Mouse (Mus musculus) stomach, embryonic 16.5 days (tissue): ENCODE measurements around the gene Klc1. TPM values are rescaled to one million over a fixed set of nuclear protein-coding genes. Genes with fewer than 3 reads are reported as not detected.
A peak's percentile ranks its signal among the peaks of the same experiment; 100 is the strongest.

Experiments used
- ATAC-seq: fragments of 200-750 bp; cut with Nextera tagmentation; 2 replicates; pipeline ENCODE4 v1.8.0; 2017; ENCODE audit warnings: moderate number of reproducible peaks, moderate TSS enrichment; ENCODE audit not compliant: insufficient read depth, low FRiP score
- H3K27ac ChIP-seq: fragments of 300-500 bp; sonication (generic); 2 replicates; pipeline ENCODE4 v1.5.1; 2014; ENCODE audit warnings: low read length
- H3K27me3 ChIP-seq: fragments of 300-500 bp; sonication (generic); 2 replicates; pipeline ENCODE4 v1.6.1; 2014; ENCODE audit warnings: low read length, control low read depth, mixed read lengths; ENCODE audit not compliant: control insufficient read depth, insufficient read depth
- H3K36me3 ChIP-seq: fragments of 300-500 bp; sonication (generic); 2 replicates; pipeline ENCODE4 v1.6.1; 2014; ENCODE audit warnings: low read length; ENCODE audit not compliant: control insufficient read depth, insufficient read depth
- H3K4me1 ChIP-seq: fragments of 300-500 bp; sonication (generic); 2 replicates; pipeline ENCODE4 v1.6.1; 2014; ENCODE audit warnings: low read length, control low read depth, mixed read lengths; ENCODE audit not compliant: control insufficient read depth, insufficient read depth
- H3K4me2 ChIP-seq: fragments of 300-500 bp; sonication (generic); 2 replicates; pipeline ENCODE4 v1.6.1; 2014; ENCODE audit warnings: low read depth, low read length, mixed read lengths
- H3K4me3 ChIP-seq: fragments of 300-500 bp; sonication (generic); replicated peaks from 2 replicates; pipeline ENCODE4 v1.5.1; 2014; ENCODE audit warnings: mild to moderate bottlenecking, low read length
- H3K9ac ChIP-seq: fragments of 300-500 bp; sonication (generic); 2 replicates; pipeline ENCODE4 v1.6.1; 2014; ENCODE audit warnings: low read length
- H3K9me3 ChIP-seq: fragments of 300-500 bp; sonication (generic); replicated peaks from 2 replicates; pipeline ENCODE4 v1.6.1; 2016; ENCODE audit warnings: low read length, control low read depth; ENCODE audit not compliant: control insufficient read depth
- WGBS: fragments of 180-500 bp; shearing (Covaris S2); extraction: QIAGEN DNeasy Blood & Tissue Kit; methylation state at CpG from one replicate; pipeline ENCODE4 v1.1.7; 2014; 5-methylcytosine and 5-hydroxymethylcytosine counted together
- polyA plus RNA-seq: library from polyadenylated mRNA; unstranded; fragments of >200 nt; fragmentation: Nextera tagmentation; extraction: Ambion mirVana; gene quantifications from 2 replicates; pipeline ENCODE4 v1.2.1, GENCODE M21; 2015

Gene Klc1
- polyA plus RNA-seq, 1 experiment from 2014 or later: 96.1 TPM

GRCm38 (mm10) chr12:111760306-111760908 is 1.8 kb downstream of the Klc1 start:
- WGBS: 49% methylated on average over 7 of the region's 7 CpGs
- Histone ChIP-seq H3K36me3 (no peaks in the 10 kb centered on the region), H3K9ac (peak overlapping the region; percentile 41; the same call in 1 of the 2 replicates), H3K27ac (peak overlapping the region; percentile 91), H3K4me1 (peaks cover 29% of the 10 kb centered on the region), H3K4me2 (peak overlapping the region; percentile 97), H3K9me3 (no peaks in the 10 kb centered on the region), H3K27me3 (no peaks in the 10 kb centered on the region), H3K4me3 (peak overlapping the region; percentile 78)
- ATAC-seq: no peak

GRCm38 (mm10) chr12:111762620-111763280 is 4.1 kb downstream of the Klc1 start:
- Histone ChIP-seq H3K9ac (no peak overlapping the region), H3K4me1 (peaks cover 39% of the 10 kb centered on the region), H3K27ac (no peak overlapping the region), H3K9me3 (no peaks in the 10 kb centered on the region), H3K4me2 (no peak overlapping the region), H3K4me3 (no peak overlapping the region), H3K36me3 (no peaks in the 10 kb centered on the region), H3K27me3 (no peaks in the 10 kb centered on the region)
- 89% methylated on average over 13 of the region's 13 CpGs for WGBS
- ATAC-seq: no peak

GRCm38 (mm10) chr12:111766313-111767236 is 7.9 kb downstream of the Klc1 start:
- Histone ChIP-seq H3K27ac (peak overlapping the region; percentile 41), H3K4me3 (no peak overlapping the region), H3K9ac (no peak overlapping the region; the same call in 1 of the 2 replicates), H3K4me1 (peaks cover 38% of the 10 kb centered on the region), H3K9me3 (no peaks in the 10 kb centered on the region), H3K36me3 (no peaks in the 10 kb centered on the region), H3K4me2 (peak overlapping the region; percentile 24; the same call in 1 of the 2 replicates), H3K27me3 (no peaks in the 10 kb centered on the region)
- 63% methylated on average over 16 of the region's 16 CpGs for WGBS
- ATAC-seq: no peak

GRCm38 (mm10) chr12:111768322-111768928 is 9.8 kb downstream of the Klc1 start:
- Histone ChIP-seq H3K27ac (0 out of 2 replicates have a peak overlapping the region, but pooled peaks have one; percentile 2), H3K27me3 (no peaks in the 10 kb centered on the region), H3K4me1 (peaks cover 35% of the 10 kb centered on the region), H3K9ac (no peak overlapping the region), H3K9me3 (no peaks in the 10 kb centered on the region), H3K4me2 (no peak overlapping the region), H3K36me3 (peaks cover 8% of the 10 kb centered on the region; the same call in 1 of the 2 replicates), H3K4me3 (no peak overlapping the region)
- no peak for ATAC-seq
- WGBS: 82% methylated on average over 10 of the region's 10 CpGs

DNA sequence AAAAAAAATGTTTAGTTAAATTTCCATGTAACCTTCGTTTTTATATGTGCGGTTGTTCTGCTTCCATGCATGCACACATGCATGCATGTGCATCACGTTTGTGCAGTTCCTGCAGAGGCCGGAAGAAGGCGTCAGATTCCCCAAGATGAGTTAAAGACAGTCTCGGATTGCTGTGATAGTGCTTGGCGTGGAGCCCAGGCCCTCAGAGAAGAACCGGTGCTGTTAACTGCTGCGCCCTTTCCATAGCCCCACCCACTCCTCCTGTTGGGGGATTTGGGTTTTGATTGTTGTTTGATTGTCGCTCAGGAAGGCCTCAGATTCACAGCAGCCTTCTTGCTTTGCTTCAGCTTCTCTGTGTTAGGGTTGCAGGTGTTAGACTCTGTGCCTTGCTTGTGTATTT is 10.7 kb downstream of the Klc1 start:
- 25% methylated on average over 10 of the region's 10 CpGs for WGBS
- peak; percentile 61; the same call in 1 of the 2 replicates for ATAC-seq
- no peak overlapping the region for H3K4me3 ChIP-seq

DNA sequence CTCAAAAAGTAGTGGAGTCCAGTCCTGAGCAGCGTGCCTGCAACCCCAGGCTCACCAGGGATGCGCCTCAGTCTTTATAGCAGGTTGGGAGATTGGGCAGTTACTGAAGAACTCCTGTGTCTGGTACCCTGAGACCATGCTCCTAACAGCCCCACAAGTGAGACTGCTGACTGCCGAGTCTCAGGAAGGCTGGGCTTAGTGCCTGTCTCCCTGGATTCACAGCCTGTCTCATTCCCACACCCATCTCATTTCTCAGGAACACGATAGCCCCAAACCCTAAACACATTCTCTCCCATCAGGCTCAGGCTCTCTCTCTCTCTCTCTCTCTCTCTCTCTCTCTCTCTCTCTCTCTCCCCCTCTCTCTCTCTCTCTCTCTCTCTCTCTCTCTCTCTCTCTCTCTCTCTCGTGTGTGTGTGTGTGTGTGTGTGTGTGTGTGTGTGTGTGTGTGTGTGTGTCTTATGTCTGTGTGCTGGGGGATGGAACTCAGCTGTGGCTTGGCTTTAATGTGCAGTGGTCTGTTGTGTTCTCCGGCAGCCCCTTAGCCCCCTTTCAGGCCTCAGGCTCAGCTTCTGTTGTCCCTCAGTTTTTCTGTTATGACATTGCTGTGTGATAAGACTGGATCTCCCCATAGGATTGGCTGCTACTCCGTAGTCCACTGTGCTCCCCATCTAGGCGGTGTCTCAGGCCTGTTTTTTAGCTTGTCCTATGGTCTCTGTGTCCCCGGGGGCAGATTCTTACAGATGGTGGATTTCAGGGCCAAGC is 11.3 kb downstream of the Klc1 start:
- peak overlapping the region; percentile 79 for H3K27ac ChIP-seq
- H3K4me1 ChIP-seq: peaks cover 35% of the 10 kb centered on the region
- H3K9me3 ChIP-seq: no peaks in the 10 kb centered on the region
- H3K27me3 ChIP-seq: no peaks in the 10 kb centered on the region
- WGBS: 46% methylated on average over 9 of the region's 9 CpGs
- H3K9ac ChIP-seq: no peak overlapping the region
- peak overlapping the region; percentile 19; the same call in 1 of the 2 replicates for H3K4me2 ChIP-seq
- ATAC-seq: 0 out of 2 replicates have a peak, but pooled peaks have one; percentile 13
- H3K36me3 ChIP-seq: peaks cover 15% of the 10 kb centered on the region; the same call in 1 of the 2 replicates
- no peak overlapping the region for H3K4me3 ChIP-seq

More for the DNA sequence above, 10.7 kb downstream of the Klc1 start:
- H3K4me1 ChIP-seq: peaks cover 35% of the 10 kb centered on the region
- peak overlapping the region; percentile 19; the same call in 1 of the 2 replicates for H3K4me2 ChIP-seq
- peak overlapping the region; percentile 79 for H3K27ac ChIP-seq
- H3K9ac ChIP-seq: no peak overlapping the region
- peaks cover 15% of the 10 kb centered on the region; the same call in 1 of the 2 replicates for H3K36me3 ChIP-seq
- H3K9me3 ChIP-seq: no peaks in the 10 kb centered on the region
- no peaks in the 10 kb centered on the region for H3K27me3 ChIP-seq

- Histone ChIP-seq H3K4me2 (no peak overlapping the region), H3K36me3 (peaks cover 15% of the 10 kb centered on the region; the same call in 1 of the 2 replicates), H3K4me1 (peaks cover 34% of the 10 kb centered on the region), H3K27me3 (no peaks in the 10 kb centered on the region), H3K4me3 (no peak overlapping the region), H3K9me3 (no peaks in the 10 kb centered on the region), H3K27ac (peak overlapping the region; percentile 62), H3K9ac (no peak overlapping the region)
- ATAC-seq: no peak
- 82% methylated on average over 10 of the region's 10 CpGs for WGBS
Observed at GRCm38 (mm10) chr12:111770651-111771050, 12.0 kb downstream of the Klc1 start.

DNA sequence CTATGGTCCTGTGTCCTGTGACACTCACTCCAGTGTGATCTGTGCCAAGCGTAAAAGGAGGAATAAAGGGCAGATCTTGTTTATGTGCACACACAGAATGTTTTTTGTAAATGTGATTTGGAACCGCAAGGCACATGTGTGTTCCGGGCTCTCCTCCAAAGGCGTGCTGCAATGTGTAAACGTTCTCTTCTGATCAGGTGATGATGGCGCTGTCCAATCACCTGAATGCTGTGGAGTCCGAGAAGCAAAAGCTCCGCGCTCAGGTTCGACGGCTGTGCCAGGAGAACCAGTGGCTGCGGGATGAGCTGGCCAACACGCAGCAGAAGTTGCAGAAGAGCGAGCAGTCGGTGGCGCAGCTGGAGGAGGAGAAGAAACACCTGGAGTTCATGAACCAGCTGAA is 15.5 kb downstream of the Klc1 start:
- ATAC-seq: no peak
- no peak overlapping the region for H3K27ac ChIP-seq
- H3K27me3 ChIP-seq: no peaks in the 10 kb centered on the region
- H3K4me1 ChIP-seq: peaks cover 10% of the 10 kb centered on the region
- H3K36me3 ChIP-seq: peaks cover 30% of the 10 kb centered on the region
- no peak overlapping the region for H3K4me3 ChIP-seq
- no peaks in the 10 kb centered on the region for H3K9me3 ChIP-seq
- H3K9ac ChIP-seq: no peak overlapping the region
- H3K4me2 ChIP-seq: no peak overlapping the region
- WGBS: 79% methylated on average over 16 of the region's 16 CpGs
